Mouse (Mus musculus) cortical plate, adult 2 months (tissue): ENCODE data around the gene Entpd1.

Source experiments
- CTCF ChIP-seq: fragments of 200-500 bp; IDR thresholded peaks from 2 replicates; pipeline ENCODE4 v1.5.1; 2011; ENCODE audit warnings: mild to moderate bottlenecking, control low read depth, low read length; ENCODE audit not compliant: insufficient read depth; ENCODE audit errors: extremely low read depth
- POLR2A ChIP-seq: fragments of 200-500 bp; IDR thresholded peaks from 2 replicates; pipeline ENCODE4 v1.6.1; 2011; ENCODE audit warnings: mild to moderate bottlenecking, low read length, control low read depth; ENCODE audit not compliant: insufficient read depth; ENCODE audit errors: extremely low read depth

- no peak for TF ChIP-seq CTCF
- no peak for TF ChIP-seq POLR2A
Measured at GRCm38 (mm10) chr19:40616021-40616420, 3.9 kb downstream of the Entpd1 start.
